Mouse (Mus musculus): Measurements from ENCODE around the gene Gabarapl2.
"Not testable (repeated sequence)": the region's sequence is repeated elsewhere in the genome, so short reads cannot be mapped to it uniquely, and the experiment has no call there.

GRCm38 (mm10) chr8:111938076-111938985 is 2.2 kb upstream of the Gabarapl2 start:
- not testable (repeated sequence) for TF ChIP-seq CTCF (IDR thresholded peaks at IDR 0.05); POLR2A (IDR thresholded peaks at IDR 0.05; ENCODE audit: insufficient read depth, low read depth, low read length); EP300 (IDR thresholded peaks at IDR 0.05; ENCODE audit: insufficient read depth, low read depth, low read length)

Data from heart, adult 2 months (tissue).